Mouse (Mus musculus) cerebellum, adult 11 months (tissue): ENCODE data around the gene Klhl26.

Experiments used
- DNase-seq: peaks from one replicate; pipeline ENCODE4 v3.0.0; 2022

Klhl26 gene

GRCm38 (mm10) chr8:70404212-70404611 lies 72.6 kb downstream of the Klhl26 start:
- no peak for DNase-seq
